Mouse (Mus musculus): ENCODE measurements around the gene Gm10334.
"Not testable (repeated sequence)": the region's sequence is repeated elsewhere in the genome, so short reads cannot be mapped to it uniquely, and the experiment has no call there.

Gene Gm10334

DNA sequence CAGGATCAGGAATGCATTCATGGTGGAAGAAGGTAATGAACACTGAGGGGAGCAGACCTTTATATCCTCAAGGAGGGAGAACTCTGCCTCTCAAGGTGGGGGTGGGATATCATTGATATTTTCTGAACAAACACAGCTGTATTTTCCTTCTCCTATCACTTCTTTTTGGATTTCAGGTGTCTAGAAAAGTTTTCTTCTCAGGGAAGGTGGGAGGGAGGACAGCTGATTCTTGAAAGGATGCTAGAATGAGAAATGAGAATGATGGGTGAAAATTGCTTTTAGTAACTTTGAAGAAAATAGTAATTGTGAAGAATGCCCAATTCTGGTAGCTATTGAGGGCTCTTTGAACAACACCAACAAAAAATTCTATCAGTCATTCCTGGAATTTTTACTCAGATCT, at the start of gene Gm10334:
TSS of gene Gm10334 (minus strand) at position 101 of the 400 bp plus-strand sequence.
- DNase-seq (ENCODE audit: low read depth, low spot score): not testable (repeated sequence)

DNA sequence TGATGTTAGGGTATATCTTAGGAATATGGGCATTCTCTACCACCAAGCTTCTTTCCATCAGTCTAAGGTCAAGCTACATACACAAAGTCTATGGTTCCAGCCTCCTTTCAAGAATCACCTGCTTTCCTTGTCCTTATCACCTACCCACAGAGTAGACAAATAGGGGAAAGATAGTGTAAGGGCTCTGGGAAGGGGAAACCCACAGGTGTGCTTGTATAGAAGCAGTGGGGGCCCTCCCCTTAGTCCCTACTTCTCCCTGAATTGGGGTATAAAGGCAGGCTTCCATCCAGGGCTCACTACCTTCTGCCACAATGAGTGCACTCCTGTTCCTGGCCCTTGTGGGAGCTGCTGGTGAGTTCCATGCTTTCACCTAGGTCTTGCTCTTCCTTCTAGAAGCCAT, 12.7 kb upstream of the Gm10334 start, which contains the start of gene Prss1:
TSS of gene Prss1 (plus strand) at position 301 of the 400 bp plus-strand sequence.
- DNase-seq (ENCODE audit: low read depth, low spot score): not testable (repeated sequence)

DNA sequence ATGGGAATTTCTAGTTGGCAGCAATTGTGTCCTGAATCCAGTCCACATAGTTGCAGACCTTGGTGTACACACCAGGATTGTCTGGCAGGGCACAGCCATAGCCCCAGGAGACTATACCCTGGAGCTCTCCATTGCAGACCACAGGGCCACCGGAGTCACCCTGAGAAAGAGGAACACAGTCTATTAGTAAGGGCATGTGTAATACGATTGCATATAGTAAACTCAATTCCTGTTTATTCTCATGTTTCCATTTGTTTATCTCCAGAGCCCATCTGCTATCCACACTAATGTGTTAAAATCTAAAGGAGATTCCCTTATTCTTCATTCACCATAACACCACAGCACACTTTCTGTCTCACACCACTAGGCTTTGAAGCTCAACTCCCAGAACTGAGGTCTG, 3.7 kb downstream of the Gm10334 start:
- not testable (repeated sequence) for DNase-seq (ENCODE audit: low read depth, low spot score)

All from forelimb bud, embryonic 11.5 days (tissue).